Mouse (Mus musculus) MEL (cell line): Measurements from ENCODE around the gene Chid1.

Experiments
- CHD2 ChIP-seq: IDR thresholded peaks from 2 replicates; pipeline ENCODE4 v1.6.1; 2011; ENCODE audit warnings: low read length, improper control_type of control experiment
- CTCF ChIP-seq, 3 experiments: IDR thresholded peaks in 2 of 3; conservative IDR thresholded peaks in 1 of 3; 2 replicates each; pipeline ENCODE4 v1.5.1; 2011 to 2012; ENCODE audit warnings: low read length in 3 of 3, low read depth in 2 of 3, mild to moderate bottlenecking in 2 of 3, improper control_type of control experiment in 1 of 3, inconsistent platforms in 1 of 3, mixed read lengths in 1 of 3, moderate library complexity in 1 of 3; ENCODE audit not compliant: control insufficient read depth in 1 of 3, insufficient read depth in 1 of 3, poor library complexity in 1 of 3, severe bottlenecking in 1 of 3
- EP300 ChIP-seq, 2 experiments: IDR thresholded peaks; 2 replicates each; pipeline ENCODE4 v1.6.1; 2011; ENCODE audit warnings: improper control_type of control experiment in 2 of 2, low read length in 2 of 2, low read depth in 1 of 2, mild to moderate bottlenecking in 1 of 2
- GABPA ChIP-seq: IDR thresholded peaks from 2 replicates; pipeline ENCODE4 v1.6.1; 2012; ENCODE audit warnings: low read depth, mild to moderate bottlenecking, inconsistent platforms, low read length, improper control_type of control experiment, moderate library complexity
- KAT2A ChIP-seq: conservative IDR thresholded peaks from 2 replicates; pipeline ENCODE4 v1.6.1; 2012; ENCODE audit warnings: low read depth, low read length, improper control_type of control experiment, inconsistent platforms
- MAX ChIP-seq: IDR thresholded peaks from 2 replicates; pipeline ENCODE4 v1.6.1; 2011; ENCODE audit warnings: low read length, improper control_type of control experiment
- MEF2A ChIP-seq: IDR thresholded peaks from 2 replicates; pipeline ENCODE4 v1.6.1; 2014; ENCODE audit warnings: low read depth, mild to moderate bottlenecking, inconsistent platforms, low read length, improper control_type of control experiment; ENCODE audit not compliant: poor library complexity, insufficient replicate concordance, severe bottlenecking; ENCODE audit errors: extremely low read depth
- MYC ChIP-seq: IDR thresholded peaks from 2 replicates; pipeline ENCODE4 v1.6.1; 2011; ENCODE audit warnings: low read depth, mild to moderate bottlenecking, low read length, improper control_type of control experiment, moderate library complexity
- NELFE ChIP-seq: IDR thresholded peaks from 2 replicates; pipeline ENCODE4 v1.6.1; 2011; ENCODE audit warnings: low read depth, low read length, improper control_type of control experiment
- POLR2A ChIP-seq, 2 experiments: IDR thresholded peaks; 2 replicates each; pipeline ENCODE4 v1.6.1; 2011 to 2012; ENCODE audit warnings: low read length in 2 of 2, mild to moderate bottlenecking in 2 of 2, control low read depth in 1 of 2, improper control_type of control experiment in 1 of 2, low read depth in 1 of 2, moderate library complexity in 1 of 2; ENCODE audit not compliant: control insufficient read depth in 1 of 2, insufficient read depth in 1 of 2, poor library complexity in 1 of 2
- POLR2AphosphoS2 ChIP-seq: IDR thresholded peaks from 2 replicates; pipeline ENCODE4 v1.6.1; 2011; ENCODE audit warnings: low read length, improper control_type of control experiment

- no peak for TF ChIP-seq MYC
- no peak for TF ChIP-seq CHD2
- TF ChIP-seq EP300 (IDR thresholded peaks at IDR 0.05; ENCODE audit: low read depth in 1 of 2, low read length in 2 of 2) = no peak
- no peak for TF ChIP-seq CTCF (IDR thresholded peaks at IDR 0.05 in 2 of 3, conservative IDR thresholded peaks at IDR 0.05 in 1 of 3; ENCODE audit: control insufficient read depth in 1 of 3, insufficient read depth in 1 of 3, low read depth in 2 of 3, low read length in 3 of 3, poor library complexity in 1 of 3, severe bottlenecking in 1 of 3)
- no peak for TF ChIP-seq KAT2A
- TF ChIP-seq MAX = no peak
- TF ChIP-seq POLR2A (IDR thresholded peaks at IDR 0.05; ENCODE audit: control insufficient read depth in 1 of 2, insufficient read depth in 1 of 2, low read depth in 1 of 2, low read length in 2 of 2, poor library complexity in 1 of 2) = no peak
- TF ChIP-seq NELFE = no peak
- no peak for TF ChIP-seq GABPA
- no peak for TF ChIP-seq MEF2A
- no peak for TF ChIP-seq POLR2AphosphoS2
Observed at GRCm38 (mm10) chr7:141486239-141486638, 53.4 kb downstream of the Chid1 start.
